Mouse (Mus musculus) bone marrow macrophage, adult 2 months (primary cell): ENCODE data around the gene Gdpd5.
A peak's percentile ranks its signal among the peaks of the same experiment; 100 is the strongest.

Experiments used
- CTCF ChIP-seq: IDR thresholded peaks from 2 replicates; pipeline ENCODE4 v1.5.1; 2012; ENCODE audit warnings: low read depth, mild to moderate bottlenecking, low read length, moderate library complexity
- POLR2A ChIP-seq: IDR thresholded peaks from 2 replicates; pipeline ENCODE4 v1.6.1; 2012; ENCODE audit warnings: mild to moderate bottlenecking, low read depth, low read length, borderline replicate concordance

DNA sequence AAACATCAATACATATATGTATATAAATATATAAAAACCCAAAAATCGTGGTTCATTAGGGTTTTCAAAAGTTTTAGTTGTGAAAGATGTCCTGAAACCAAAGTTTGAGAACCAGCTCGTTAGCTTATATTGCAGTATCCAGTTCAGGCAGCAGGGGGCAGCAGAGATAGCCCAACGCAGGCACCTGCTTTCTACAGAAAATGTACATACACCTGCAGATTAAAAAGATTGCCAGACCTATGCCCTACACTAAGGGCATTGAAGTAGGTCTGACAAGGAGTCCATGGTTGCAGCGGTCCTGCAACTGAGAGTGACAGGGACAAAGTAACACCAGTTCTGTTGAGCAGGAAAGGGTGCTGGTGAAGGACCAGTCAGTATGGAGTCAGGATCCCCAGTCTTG is 5.8 kb upstream of the Gdpd5 start:
- TF ChIP-seq POLR2A (no peak), CTCF (peak; percentile 93)
